Comparison of ENCODE assay signal across 16 mouse cellular contexts in the genomic region with DNA sequence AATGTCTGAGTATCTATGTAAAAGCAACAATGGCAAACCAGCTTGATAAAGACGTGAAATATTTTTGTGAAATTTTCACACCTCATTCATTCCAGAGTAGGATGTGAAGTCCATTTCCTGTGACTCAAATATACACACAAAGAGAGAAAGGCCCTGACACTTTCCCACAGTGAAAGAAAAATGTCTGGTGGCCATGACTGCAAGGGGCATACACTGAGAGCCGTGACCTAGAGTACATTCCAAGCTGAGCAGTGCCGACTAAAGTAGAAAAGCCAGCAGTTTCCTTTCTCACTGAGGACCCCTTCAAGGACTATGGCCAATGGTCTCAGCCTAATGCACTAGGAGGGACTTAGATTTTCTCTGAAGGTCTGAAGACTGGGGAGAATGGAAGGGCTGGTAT.
"Had no signal": no experiment of that assay in that cellular context is flagged by ENCODE, and none has a peak within 500 bp of the region (broad histone marks: within the 10 kb centered on the region; RNA-seq: fewer than 3 reads in every experiment).

No protein-coding gene starts in this region.

- H3K4me1 ChIP-seq: limb, embryonic 10.5 days; limb, embryonic 13.5 days; liver, embryonic 13.5 days had no signal

- DNase-seq: kidney, adult 18-20 months; kidney, adult 9 months; kidney, postnatal 14 days; layer of hippocampus, adult 9-11 months; liver; liver, embryonic 13.5 days; lung, postnatal 4 days; midbrain, embryonic 14.5 days; thymus, adult 18-20 months; thymus, postnatal 36 days had no signal

- ATAC-seq: inflammation-experienced regulatory T-cells, adult 6 months; intestine, embryonic 16.5 days had no signal

- H3K4me3 ChIP-seq: layer of hippocampus, adult 2 months; limb, embryonic 10.5 days; limb, embryonic 13.5 days; liver, embryonic 13.5 days had no signal

- H3K9me3 ChIP-seq: limb, embryonic 10.5 days; limb, embryonic 13.5 days; liver, embryonic 13.5 days had no signal

- H3K27me3 ChIP-seq: limb, embryonic 13.5 days; liver, embryonic 13.5 days had no signal

- H3K27ac ChIP-seq: layer of hippocampus, adult 2 months; limb, embryonic 10.5 days; limb, embryonic 13.5 days; liver, embryonic 13.5 days had no signal

- H3K4me2 ChIP-seq: limb, embryonic 13.5 days; liver, embryonic 13.5 days; midbrain, embryonic 11.5 days had no signal

- H3K36me3 ChIP-seq: limb, embryonic 10.5 days; limb, embryonic 13.5 days; liver, embryonic 13.5 days had no signal

- H3K9ac ChIP-seq: limb, embryonic 13.5 days; liver, embryonic 13.5 days had no signal
